Mouse (Mus musculus) right cerebral cortex, adult 2 months (tissue): Measurements from ENCODE around the gene Pnpla2.

Experiments
- DNase-seq, 2 experiments: peaks; one replicate each; pipeline ENCODE4 v3.0.0; 2021 to 2022; ENCODE audit warnings: low spot score in 2 of 2

Pnpla2 gene

GRCm38 (mm10) chr7:141447110-141447991, 7.6 kb upstream of the Pnpla2 start, which contains the start of gene Rplp2:
Rplp2 (plus strand) TSS chr7:141447370.
- DNase-seq, result peak; percentile 96 to 98

DNA sequence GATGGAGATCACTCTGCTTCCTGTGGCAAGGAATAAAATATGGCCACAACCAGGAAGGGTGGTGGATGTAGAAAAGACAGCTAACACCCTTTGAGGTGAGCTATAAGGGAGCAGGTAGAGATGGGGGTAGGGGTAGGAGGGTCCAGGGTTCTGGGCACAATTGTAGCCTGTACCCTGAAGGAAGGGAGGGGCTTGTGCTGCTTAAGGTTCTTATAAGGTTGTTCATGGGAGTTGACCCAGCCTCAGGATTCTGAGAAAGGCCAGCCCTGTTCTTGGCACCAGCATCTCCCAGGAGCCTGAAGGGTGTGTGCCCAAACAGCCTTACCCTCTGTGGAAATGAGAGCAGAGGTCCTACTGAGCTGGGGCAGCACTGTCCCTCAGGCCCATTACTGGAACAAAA, 3.1 kb upstream of the Pnpla2 start:
- DNase-seq, result no peak

GRCm38 (mm10) chr7:141453636-141454035, 1.4 kb upstream of the Pnpla2 start:
- no peak for DNase-seq

- peak in 1 of 2 experiments; percentile 53 for DNase-seq
Measured at GRCm38 (mm10) chr7:141455610-141456314, 764 bp downstream of the Pnpla2 start.

DNA sequence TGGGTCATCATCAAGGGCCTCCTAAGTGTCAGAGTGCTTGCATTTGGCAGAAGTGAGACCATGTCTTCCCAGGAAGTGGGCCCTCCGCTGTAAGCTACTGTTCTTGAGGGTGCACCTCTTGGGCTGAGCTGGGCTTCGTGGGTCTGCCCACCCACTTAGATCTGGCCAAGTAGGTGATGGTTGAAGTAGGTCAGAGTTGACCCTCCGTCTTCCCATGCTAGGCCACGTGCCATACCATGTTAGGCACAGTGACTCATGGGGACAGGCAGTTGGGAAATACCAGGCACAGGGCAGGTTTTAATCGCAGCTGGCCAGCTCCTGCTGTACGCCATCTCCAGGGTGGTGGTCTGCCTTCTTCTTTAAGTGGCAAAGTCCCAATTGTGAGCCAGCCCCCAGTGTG, 1.7 kb downstream of the Pnpla2 start:
- no peak for DNase-seq

GRCm38 (mm10) chr7:141457236-141457635, 2.2 kb downstream of the Pnpla2 start:
- no peak for DNase-seq

DNA sequence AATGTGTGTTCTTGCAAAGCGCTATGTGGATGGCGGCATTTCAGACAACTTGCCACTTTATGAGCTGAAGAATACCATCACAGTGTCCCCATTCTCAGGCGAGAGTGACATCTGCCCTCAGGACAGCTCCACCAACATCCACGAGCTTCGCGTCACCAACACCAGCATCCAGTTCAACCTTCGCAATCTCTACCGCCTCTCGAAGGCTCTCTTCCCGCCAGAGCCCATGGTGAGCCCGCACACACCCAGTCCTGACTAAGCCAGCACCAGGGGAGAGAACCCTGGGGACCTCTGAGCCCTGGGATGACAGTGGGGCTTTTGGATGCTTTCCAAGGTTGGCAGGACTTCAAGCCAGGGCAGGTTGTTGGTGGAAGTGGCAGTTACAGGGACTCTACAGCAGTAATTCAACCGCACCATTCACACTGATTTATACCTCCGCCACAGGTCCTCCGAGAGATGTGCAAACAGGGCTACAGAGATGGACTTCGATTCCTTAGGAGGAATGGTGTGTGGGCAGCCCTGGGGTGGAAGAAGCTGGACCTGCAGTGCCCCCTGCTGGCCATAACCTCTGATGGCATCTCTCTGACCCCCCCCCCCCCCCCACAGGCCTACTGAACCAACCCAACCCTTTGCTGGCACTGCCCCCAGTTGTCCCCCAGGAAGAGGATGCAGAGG, 3.1 kb downstream of the Pnpla2 start:
- DNase-seq, result no peak

DNA sequence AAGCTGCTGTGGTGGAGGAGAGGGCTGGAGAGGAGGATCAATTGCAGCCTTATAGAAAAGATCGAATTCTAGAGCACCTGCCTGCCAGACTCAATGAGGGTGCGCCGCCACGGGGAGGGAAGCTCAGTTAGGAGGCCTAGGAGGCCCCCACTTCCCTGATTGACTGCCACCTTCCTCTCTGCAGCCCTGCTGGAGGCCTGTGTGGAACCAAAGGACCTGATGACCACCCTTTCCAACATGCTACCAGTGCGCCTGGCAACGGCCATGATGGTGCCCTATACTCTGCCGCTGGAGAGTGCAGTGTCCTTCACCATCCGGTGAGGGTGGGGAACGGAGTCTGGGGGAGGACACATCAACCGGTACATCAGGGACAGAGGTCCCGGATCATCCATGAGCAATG, 3.7 kb downstream of the Pnpla2 start:
- DNase-seq, result no peak

DNA sequence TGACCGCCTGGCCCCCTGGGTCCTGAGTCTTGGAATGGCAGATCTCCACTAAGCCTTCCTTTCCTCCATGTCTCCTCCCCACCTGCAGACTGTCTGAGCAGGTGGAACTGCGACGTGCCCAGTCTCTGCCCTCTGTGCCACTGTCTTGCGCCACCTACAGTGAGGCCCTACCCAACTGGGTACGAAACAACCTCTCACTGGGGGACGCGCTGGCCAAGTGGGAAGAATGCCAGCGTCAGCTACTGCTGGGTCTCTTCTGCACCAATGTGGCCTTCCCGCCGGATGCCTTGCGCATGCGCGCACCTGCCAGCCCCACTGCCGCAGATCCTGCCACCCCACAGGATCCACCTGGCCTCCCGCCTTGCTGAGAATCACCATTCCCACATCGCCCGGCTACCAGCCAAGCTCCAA, 4.3 kb downstream of the Pnpla2 start:
- DNase-seq, result no peak

- DNase-seq, result no peak
Measured at GRCm38 (mm10) chr7:141460001-141460390, 5.0 kb downstream of the Pnpla2 start.

GRCm38 (mm10) chr7:141460391-141461113, 5.6 kb downstream of the Pnpla2 start, which contains the start of gene Cracr2b:
Cracr2b (plus strand) TSS chr7:141461094.
- no peak for DNase-seq

DNA sequence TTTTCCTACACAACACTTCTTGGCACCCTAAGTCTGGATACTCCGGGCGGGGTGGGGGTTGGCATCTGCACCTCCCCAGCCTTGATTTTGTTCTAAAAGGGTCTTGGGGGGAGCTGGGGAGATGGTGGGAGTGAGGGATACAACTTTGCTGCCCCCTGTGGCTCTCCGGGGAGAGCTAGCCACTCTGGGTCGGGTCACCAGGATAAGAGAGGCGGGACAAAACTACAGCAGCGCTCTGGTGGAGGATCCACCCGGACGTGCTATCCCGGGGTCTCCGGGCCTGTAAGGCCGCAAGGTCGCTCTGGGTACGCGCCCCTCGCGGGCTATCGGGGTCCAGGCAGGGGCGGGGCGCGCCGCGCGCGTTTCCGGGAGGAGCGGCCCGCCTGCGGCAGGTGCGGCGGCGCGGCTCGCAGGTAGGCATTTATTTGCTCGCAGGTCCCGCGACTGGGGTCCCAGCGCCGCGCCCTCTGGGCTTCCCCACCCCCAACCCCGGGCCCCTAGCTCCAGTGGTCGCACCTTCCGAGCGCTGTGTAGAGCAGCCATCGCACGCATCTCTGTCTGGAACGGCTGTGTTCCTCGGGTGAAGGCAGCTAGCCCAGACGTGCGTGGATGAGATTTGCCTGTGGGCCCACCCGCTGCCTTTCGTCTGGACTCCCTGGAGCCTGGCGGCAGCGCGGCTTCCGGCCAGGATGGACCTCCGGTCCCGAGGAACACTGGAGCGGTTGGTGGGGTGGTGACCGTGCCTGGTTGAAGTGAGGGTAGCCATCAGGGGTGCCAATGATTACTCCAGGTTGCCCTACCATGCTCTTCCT, 6.7 kb downstream of the Pnpla2 start:
- DNase-seq, result no peak

DNA sequence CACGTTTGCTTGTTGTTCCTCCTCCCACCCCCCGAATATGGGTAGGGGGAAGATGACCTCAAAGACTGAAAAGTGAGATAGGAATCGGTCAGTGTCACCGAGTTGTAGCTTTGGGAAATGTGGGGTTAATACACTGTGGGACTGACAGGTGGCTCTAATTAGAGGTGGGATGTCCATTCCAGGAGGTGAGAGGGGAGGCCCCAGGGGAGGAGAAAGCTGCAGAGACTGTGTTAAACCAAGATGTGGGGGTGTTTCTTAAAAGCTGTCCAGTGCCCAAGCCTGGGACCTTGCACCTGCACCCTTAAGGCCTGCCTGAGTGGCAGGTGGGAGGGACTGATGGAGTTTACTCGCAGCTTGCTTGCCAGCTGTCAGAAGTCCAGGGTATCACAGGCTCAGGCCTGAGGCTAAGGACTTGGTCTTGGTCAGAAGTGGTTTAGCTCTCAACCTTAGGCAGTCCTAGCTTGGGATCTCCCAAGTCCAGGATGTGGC, 7.4 kb downstream of the Pnpla2 start:
- DNase-seq, result no peak

- DNase-seq, result no peak
Measured at GRCm38 (mm10) chr7:141463824-141464602, 9.0 kb downstream of the Pnpla2 start.

DNA sequence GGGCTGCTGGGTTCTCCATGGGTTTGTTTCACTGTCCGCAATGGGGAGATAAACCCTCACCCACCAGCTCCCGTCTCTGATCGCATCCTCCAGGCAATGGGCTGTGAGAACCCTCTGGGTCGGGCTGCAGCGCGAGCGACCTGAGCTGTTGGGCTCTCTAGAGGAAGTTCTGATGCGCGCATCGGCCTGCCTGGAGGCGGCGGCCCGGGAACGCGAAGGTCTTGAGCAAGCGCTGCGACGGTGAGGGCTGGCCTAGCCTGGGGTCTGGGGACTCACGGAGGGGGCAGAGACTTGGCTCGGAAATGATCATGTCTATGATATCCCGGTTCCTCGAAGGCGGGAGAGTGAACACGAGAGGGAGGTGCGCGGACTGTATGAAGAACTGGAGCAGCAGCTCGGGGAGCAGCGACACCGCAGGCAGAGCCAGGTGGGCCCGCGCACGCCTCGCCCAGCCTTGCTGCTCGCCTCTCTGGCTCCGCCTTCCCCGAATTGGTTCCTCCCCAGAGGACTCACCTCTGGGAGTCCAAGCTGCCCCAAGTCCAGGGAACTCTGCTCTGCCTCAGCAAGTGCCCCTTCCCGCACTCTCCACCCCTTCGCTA, 9.7 kb downstream of the Pnpla2 start:
- no peak for DNase-seq

DNA sequence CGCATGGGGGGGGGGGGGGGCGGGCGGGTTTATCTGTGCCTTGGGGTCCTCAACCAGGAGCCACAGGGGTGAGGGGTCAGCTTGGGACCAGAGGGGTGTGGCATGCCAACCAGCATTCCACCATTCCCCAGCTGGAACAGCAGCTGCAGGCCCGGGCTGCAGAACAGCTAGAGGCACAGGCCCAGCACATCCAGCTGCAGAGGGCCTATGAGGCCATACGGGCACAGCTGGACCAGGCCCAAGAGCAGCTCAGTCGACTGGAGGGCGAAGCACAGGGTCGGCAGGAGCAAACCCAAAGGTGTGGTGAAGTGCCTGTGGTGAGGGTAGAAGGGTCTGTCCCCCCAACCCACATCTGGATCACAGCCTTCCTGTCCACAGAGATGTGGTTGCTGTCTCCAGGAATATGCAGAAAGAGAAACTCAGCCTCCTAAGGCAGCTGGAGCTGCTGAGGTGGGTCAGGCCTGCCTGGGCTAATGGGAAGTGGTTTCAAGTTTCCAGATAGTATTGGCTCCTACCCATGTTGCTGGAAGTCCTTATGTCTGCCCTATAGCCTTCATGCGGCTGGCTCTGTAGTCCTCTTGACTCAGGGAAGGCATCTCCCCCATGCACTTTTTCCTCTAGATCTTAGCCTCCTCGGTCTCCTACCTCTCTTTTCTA, 10.5 kb downstream of the Pnpla2 start:
- no peak for DNase-seq

GRCm38 (mm10) chr7:141466045-141466394, 11.0 kb downstream of the Pnpla2 start:
- no peak for DNase-seq

DNA sequence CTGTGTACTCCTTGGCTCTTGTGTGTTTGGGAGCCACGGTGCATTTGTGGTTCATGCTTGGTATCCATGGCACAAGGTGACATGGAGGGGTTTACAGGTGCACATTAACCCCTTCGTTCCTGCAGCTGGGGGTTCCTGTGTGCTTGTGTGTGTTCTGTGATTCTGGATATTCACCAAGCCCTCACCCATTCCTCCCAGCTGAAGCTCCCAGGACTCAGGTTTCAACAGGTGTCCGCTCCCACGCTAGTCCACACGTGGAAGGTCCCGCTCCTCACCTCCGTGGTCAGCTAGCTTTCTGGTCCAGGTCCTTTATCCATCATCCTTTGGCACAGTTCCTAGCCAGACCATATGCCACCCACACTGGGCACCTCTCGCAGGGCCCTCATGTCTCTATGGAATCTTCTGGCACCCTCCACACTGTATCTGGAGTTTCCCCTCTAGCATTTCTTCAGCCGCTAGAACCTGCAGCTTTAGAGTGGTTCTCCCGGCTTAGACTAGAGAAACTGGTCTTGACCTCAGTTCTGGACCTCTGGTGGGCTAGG, 11.7 kb downstream of the Pnpla2 start:
- no peak for DNase-seq
